ENCODE assay signal across 9 mouse cellular contexts in the genomic region with DNA sequence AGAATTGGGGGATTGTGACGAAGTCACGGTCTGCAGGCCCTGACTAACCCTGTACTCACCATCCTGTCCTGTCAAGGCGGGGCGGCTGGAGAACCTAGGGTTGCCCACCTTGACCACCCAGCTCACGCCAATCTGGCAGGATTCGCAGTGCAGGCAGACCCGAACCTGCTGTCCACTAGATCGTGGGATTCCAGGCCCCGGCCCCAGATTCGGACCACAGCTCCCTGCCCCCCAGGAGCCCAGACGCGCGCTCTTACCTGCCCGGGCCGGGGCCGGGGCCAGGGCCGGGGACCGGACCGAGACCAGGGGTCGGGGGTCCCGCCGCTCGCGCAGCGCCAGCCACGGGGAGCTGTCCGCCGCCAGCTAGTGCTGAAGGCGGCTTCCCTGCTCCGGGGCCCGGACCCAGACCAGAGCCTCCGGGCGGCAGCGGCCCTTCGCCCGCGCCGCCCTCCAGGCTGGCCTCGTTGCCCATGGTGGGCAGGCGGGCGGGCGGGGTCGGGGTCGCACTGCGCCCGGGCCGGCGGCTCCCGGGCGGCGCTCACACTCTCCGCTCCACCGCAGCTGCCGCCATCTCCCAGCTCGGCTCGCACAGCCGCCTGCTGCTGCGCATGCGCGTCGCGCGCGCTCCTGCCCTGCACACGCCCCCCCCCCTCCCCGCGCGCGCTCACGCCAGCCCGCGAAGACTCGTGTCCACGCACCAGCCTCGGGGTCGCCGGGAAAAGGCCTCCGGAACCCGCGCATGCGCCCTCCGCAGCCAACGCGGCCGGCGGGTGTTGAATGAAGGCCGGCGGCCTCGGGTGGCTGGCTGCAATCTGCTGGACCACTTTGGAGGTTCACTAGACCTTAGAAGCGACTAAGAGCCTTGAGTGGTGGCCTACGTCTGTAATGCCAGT. TPM values are rescaled to one million over a fixed set of nuclear protein-coding genes. Genes with fewer than 3 reads are reported as not detected.
DNase-seq lines count a peak whose midpoint lies in the region; ATAC-seq and TF ChIP-seq lines count a peak whose summit lies in the region.
"Had no signal": no experiment of that assay in that cellular context is flagged by ENCODE, and none has a peak within 500 bp of the region (broad histone marks: within the 10 kb centered on the region; RNA-seq: fewer than 3 reads in every experiment).

TSS of gene Bsn (minus strand) at position 598 of the 893 bp plus-strand sequence.

- no peak within 1 kb of the TSS for H3K27ac ChIP-seq in kidney, embryonic 16.5 days (ENCODE audit: low read length)
- H3K27ac ChIP-seq in stomach, embryonic 14.5 days (ENCODE audit: low read length): no peak within 1 kb of the TSS

- peak; percentile 76 for DNase-seq in layer of hippocampus, adult 11-12 months (ENCODE audit: low spot score)
- DNase-seq in layer of hippocampus, adult 9-10 months (ENCODE audit: low spot score): no peak
- peak; percentile 88 for DNase-seq in embryo, embryonic 11 days
- DNase-seq in liver: peak; percentile 51

- H3K9me3 ChIP-seq in kidney, embryonic 16.5 days (ENCODE audit: low read length): no peaks in the 10 kb centered on the region
- H3K9me3 ChIP-seq in stomach, embryonic 14.5 days (ENCODE audit: control insufficient read depth, low read depth, low read length): no peaks in the 10 kb centered on the region
- H3K9me3 ChIP-seq: G1E had no signal

- H3K27me3 ChIP-seq in kidney, embryonic 16.5 days (ENCODE audit: insufficient read depth, low read length): peaks cover 7% of the 10 kb centered on the region
- H3K27me3 ChIP-seq in myocyte (ENCODE audit: control insufficient read depth, insufficient read depth, insufficient read length): peaks cover 46% of the 10 kb centered on the region
- H3K27me3 ChIP-seq in stomach, embryonic 14.5 days (ENCODE audit: control insufficient read depth, insufficient read depth, low read length): no peaks in the 10 kb centered on the region

- H3K36me3 ChIP-seq in kidney, embryonic 16.5 days (ENCODE audit: insufficient read depth, low read length): no peaks in the 10 kb centered on the region
- H3K36me3 ChIP-seq in myocyte (ENCODE audit: control insufficient read depth, insufficient read depth): no peaks in the 10 kb centered on the region
- H3K36me3 ChIP-seq in stomach, embryonic 14.5 days (ENCODE audit: control insufficient read depth, insufficient read depth, low read length): no peaks in the 10 kb centered on the region
- H3K36me3 ChIP-seq: G1E had no signal

- H3K4me3 ChIP-seq in kidney, embryonic 16.5 days (ENCODE audit: low read length): peak within 1 kb of the TSS; percentile 57
- no peak within 1 kb of the TSS for H3K4me3 ChIP-seq in myocyte
- peak within 1 kb of the TSS; percentile 59 for H3K4me3 ChIP-seq in stomach, embryonic 14.5 days (ENCODE audit: low read depth, low read length)

- no peaks in the 10 kb centered on the region for H3K79me2 ChIP-seq in myocyte (ENCODE audit: control insufficient read depth, insufficient read depth)

- no peaks in the 10 kb centered on the region for H3K4me1 ChIP-seq in kidney, embryonic 16.5 days (ENCODE audit: insufficient read depth, low read length)
- peaks cover 3% of the 10 kb centered on the region; the same call in 1 of the 2 replicates for H3K4me1 ChIP-seq in stomach, embryonic 14.5 days (ENCODE audit: control insufficient read depth, insufficient read depth, low read length)

- 1% methylated on average over 80 of the region's 91 CpGs for WGBS in kidney, embryonic 16.5 days
- 2% methylated on average over 78 of the region's 91 CpGs for WGBS in stomach, embryonic 14.5 days

- no peak for TF ChIP-seq POLR2A in myocyte (IDR thresholded peaks at IDR 0.05; ENCODE audit: insufficient read length, low read depth)

- peak; percentile 79 for ATAC-seq in granulocyte monocyte progenitor cell, adult 5-6 weeks (replicated peaks; ENCODE audit: poor library complexity, severe bottlenecking)
- ATAC-seq in kidney, embryonic 16.5 days (ENCODE audit: low FRiP score, low TSS enrichment): peak; percentile 88
- ATAC-seq in stomach, embryonic 14.5 days (ENCODE audit: insufficient number of reproducible peaks, insufficient read depth, low FRiP score, low read depth): peak; percentile 49; the same call in 1 of the 2 replicates

- H3K4me2 ChIP-seq in kidney, embryonic 16.5 days (replicated peaks; ENCODE audit: low read depth, low read length): peak within 1 kb of the TSS; percentile 91
- H3K4me2 ChIP-seq in myocyte (ENCODE audit: low read depth): no peak within 1 kb of the TSS
- H3K4me2 ChIP-seq in stomach, embryonic 14.5 days (replicated peaks; ENCODE audit: low read depth, low read length): peak within 1 kb of the TSS; percentile 96

- 0 out of 2 replicates have a peak within 1 kb of the TSS, but pooled peaks have one; percentile 2 for H3K9ac ChIP-seq in kidney, embryonic 16.5 days (replicated peaks; ENCODE audit: low read length)
- no peak within 1 kb of the TSS for H3K9ac ChIP-seq in stomach, embryonic 14.5 days (replicated peaks; ENCODE audit: low read depth, low read length)

- no peak within 1 kb of the TSS for H3ac ChIP-seq in myocyte (ENCODE audit: control insufficient read depth, insufficient read length)

TF ChIP-seq in myocyte, 11 proteins besides CTCF, POLR2A, EP300 and RAD21:
- no peak for TF ChIP-seq USF1 (IDR thresholded peaks at IDR 0.05; ENCODE audit: low read depth)
- TF ChIP-seq REST (IDR thresholded peaks at IDR 0.05; ENCODE audit: insufficient read depth, insufficient read length): peak; percentile 73

RNA-seq across cellular contexts. Expression of gene Bsn, which starts in this region (rescaled TPM):
- total RNA-seq in granulocyte monocyte progenitor cell, adult 5-6 weeks (2014; fragmentation: Nextera tagmentation): 6.2 and 9.0 TPM in 2 replicates
- 3.2 and 3.7 TPM in 2 replicates for total RNA-seq in granulocyte monocyte progenitor cell, adult 5-6 weeks (2017)
- 0.64 and 0.67 TPM in 2 replicates for polyA plus RNA-seq in kidney, embryonic 16.5 days (2015; fragmentation: Nextera tagmentation; extraction: Ambion mirVana)
- polyA plus RNA-seq in myocyte (2012; fragmentation: generic; extraction: Trizol): 0.56 TPM
- polyA plus RNA-seq in stomach, embryonic 14.5 days (2014; fragmentation: Nextera tagmentation; extraction: Ambion mirVana): 2.6 and 2.7 TPM in 2 replicates

Comparison
In these comparisons a context has a peak if more than half of its experiments do, and no peak if none do; other contexts are left out.
1. Peak in ATAC-seq, H3K4me3 ChIP-seq, H3K9ac ChIP-seq and H3K4me2 ChIP-seq in kidney, embryonic 16.5 days; RNA of the gene not detected or under 1 TPM.